Mouse (Mus musculus) heart, adult 11 months (tissue): ENCODE data around the gene Prom2.

Source experiments
- DNase-seq: peaks from one replicate; pipeline ENCODE4 v3.0.0; 2022

Prom2 gene

GRCm38 (mm10) chr2:127483001-127483400, 58.3 kb downstream of the Prom2 start:
- DNase-seq, result peak; percentile 97

GRCm38 (mm10) chr2:127482533-127482911, 58.7 kb downstream of the Prom2 start:
- peak; percentile 99 for DNase-seq

- DNase-seq, result peak; percentile 96
Measured at GRCm38 (mm10) chr2:127481841-127482532, 59.3 kb downstream of the Prom2 start.

GRCm38 (mm10) chr2:127479763-127480162, 61.5 kb downstream of the Prom2 start:
- DNase-seq, result no peak

GRCm38 (mm10) chr2:127479210-127479609, 62.1 kb downstream of the Prom2 start:
- no peak for DNase-seq
